Mouse (Mus musculus): ENCODE measurements around the gene Asb11. TPM values are rescaled to one million over a fixed set of nuclear protein-coding genes. Genes with fewer than 3 reads are reported as not detected.
A peak's percentile ranks its signal among the peaks of the same experiment; 100 is the strongest.

Asb11 gene
- polyA plus RNA-seq, 1 experiment: not detected

GRCm38 (mm10) chrX:164431541-164431940 is 5.3 kb upstream of the Asb11 start:
- Histone ChIP-seq H3K4me1 (ENCODE audit: control insufficient read depth, insufficient read depth, low read length) (peaks cover 2% of the 10 kb centered on the region; the same call in 1 of the 2 replicates), H3K27ac (ENCODE audit: control insufficient read depth, insufficient read depth, low read depth, low read length, poor library complexity) (no peak overlapping the region), H3K4me3 (replicated peaks; ENCODE audit: control insufficient read depth, low read depth, low read length) (no peak overlapping the region)
- WGBS: 67% methylated on average over 6 of the region's 6 CpGs
- no peak for TF ChIP-seq CTCF (IDR thresholded peaks at IDR 0.05; ENCODE audit: control insufficient read depth, insufficient read depth, low read length)
- TF ChIP-seq POLR2A (IDR thresholded peaks at IDR 0.05; ENCODE audit: borderline replicate concordance, control insufficient read depth, low read depth, low read length): no peak

GRCm38 (mm10) chrX:164432682-164433081 is 4.1 kb upstream of the Asb11 start:
- H3K4me1 ChIP-seq (ENCODE audit: control insufficient read depth, insufficient read depth, low read length): peaks cover 2% of the 10 kb centered on the region; the same call in 1 of the 2 replicates
- H3K4me3 ChIP-seq (replicated peaks; ENCODE audit: control insufficient read depth, low read depth, low read length): no peak overlapping the region
- 66% methylated on average over 9 of the region's 9 CpGs for WGBS
- TF ChIP-seq CTCF (IDR thresholded peaks at IDR 0.05; ENCODE audit: control insufficient read depth, insufficient read depth, low read length) (no peak), POLR2A (IDR thresholded peaks at IDR 0.05; ENCODE audit: borderline replicate concordance, control insufficient read depth, low read depth, low read length) (no peak)
- no peak overlapping the region for H3K27ac ChIP-seq (ENCODE audit: control insufficient read depth, insufficient read depth, low read depth, low read length, poor library complexity)

- Histone ChIP-seq H3K27ac (ENCODE audit: control insufficient read depth, insufficient read depth, low read depth, low read length, poor library complexity) (no peak overlapping the region), H3K4me1 (ENCODE audit: control insufficient read depth, insufficient read depth, low read length) (no peaks in the 10 kb centered on the region), H3K4me3 (replicated peaks; ENCODE audit: control insufficient read depth, low read depth, low read length) (no peak overlapping the region)
- 86% methylated on average over 7 of the region's 7 CpGs for WGBS
- no peak for TF ChIP-seq POLR2A (IDR thresholded peaks at IDR 0.05; ENCODE audit: borderline replicate concordance, control insufficient read depth, low read depth, low read length)
- no peak for TF ChIP-seq CTCF (IDR thresholded peaks at IDR 0.05; ENCODE audit: control insufficient read depth, insufficient read depth, low read length)
Measured at GRCm38 (mm10) chrX:164439462-164439861, 2.7 kb downstream of the Asb11 start.

- Histone ChIP-seq H3K4me1 (ENCODE audit: control insufficient read depth, insufficient read depth, low read length) (no peaks in the 10 kb centered on the region), H3K4me3 (replicated peaks; ENCODE audit: control insufficient read depth, low read depth, low read length) (no peak overlapping the region), H3K27ac (ENCODE audit: control insufficient read depth, insufficient read depth, low read depth, low read length, poor library complexity) (no peak overlapping the region)
- no peak for TF ChIP-seq CTCF (IDR thresholded peaks at IDR 0.05; ENCODE audit: control insufficient read depth, insufficient read depth, low read length)
- no peak for TF ChIP-seq POLR2A (IDR thresholded peaks at IDR 0.05; ENCODE audit: borderline replicate concordance, control insufficient read depth, low read depth, low read length)
- whole genome bisulfite sequencing: 74% methylated on average over 2 of the region's 2 CpGs
Measured at GRCm38 (mm10) chrX:164440140-164440539, 3.3 kb downstream of the Asb11 start.

GRCm38 (mm10) chrX:164440703-164441102 is 3.9 kb downstream of the Asb11 start:
- WGBS: 81% methylated on average over 3 of the region's 3 CpGs
- H3K4me1 ChIP-seq (ENCODE audit: control insufficient read depth, insufficient read depth, low read length): no peaks in the 10 kb centered on the region
- no peak overlapping the region for H3K4me3 ChIP-seq (replicated peaks; ENCODE audit: control insufficient read depth, low read depth, low read length)
- H3K27ac ChIP-seq (ENCODE audit: control insufficient read depth, insufficient read depth, low read depth, low read length, poor library complexity): no peak overlapping the region
- TF ChIP-seq CTCF (IDR thresholded peaks at IDR 0.05; ENCODE audit: control insufficient read depth, insufficient read depth, low read length): no peak
- no peak for TF ChIP-seq POLR2A (IDR thresholded peaks at IDR 0.05; ENCODE audit: borderline replicate concordance, control insufficient read depth, low read depth, low read length)

- 57% methylated on average over 3 of the region's 3 CpGs for WGBS
- H3K4me1 ChIP-seq (ENCODE audit: control insufficient read depth, insufficient read depth, low read length): no peaks in the 10 kb centered on the region
- TF ChIP-seq CTCF (IDR thresholded peaks at IDR 0.05; ENCODE audit: control insufficient read depth, insufficient read depth, low read length) (no peak), POLR2A (IDR thresholded peaks at IDR 0.05; ENCODE audit: borderline replicate concordance, control insufficient read depth, low read depth, low read length) (no peak)
- no peak overlapping the region for H3K27ac ChIP-seq (ENCODE audit: control insufficient read depth, insufficient read depth, low read depth, low read length, poor library complexity)
- no peak overlapping the region for H3K4me3 ChIP-seq (replicated peaks; ENCODE audit: control insufficient read depth, low read depth, low read length)
Measured at GRCm38 (mm10) chrX:164441306-164441705, 4.5 kb downstream of the Asb11 start.

GRCm38 (mm10) chrX:164445601-164446000 is 8.8 kb downstream of the Asb11 start:
- whole genome bisulfite sequencing: 84% methylated on average over 12 of the region's 12 CpGs
- no peak overlapping the region for H3K27ac ChIP-seq (ENCODE audit: control insufficient read depth, insufficient read depth, low read depth, low read length, poor library complexity)
- no peak overlapping the region for H3K4me3 ChIP-seq (replicated peaks; ENCODE audit: control insufficient read depth, low read depth, low read length)
- TF ChIP-seq CTCF (IDR thresholded peaks at IDR 0.05; ENCODE audit: control insufficient read depth, insufficient read depth, low read length) (no peak), POLR2A (IDR thresholded peaks at IDR 0.05; ENCODE audit: borderline replicate concordance, control insufficient read depth, low read depth, low read length) (no peak)
- no peaks in the 10 kb centered on the region for H3K4me1 ChIP-seq (ENCODE audit: control insufficient read depth, insufficient read depth, low read length)

GRCm38 (mm10) chrX:164446106-164446551 is 9.3 kb downstream of the Asb11 start:
- no peak overlapping the region for H3K27ac ChIP-seq (ENCODE audit: control insufficient read depth, insufficient read depth, low read depth, low read length, poor library complexity)
- H3K4me3 ChIP-seq (replicated peaks; ENCODE audit: control insufficient read depth, low read depth, low read length): no peak overlapping the region
- TF ChIP-seq CTCF (IDR thresholded peaks at IDR 0.05; ENCODE audit: control insufficient read depth, insufficient read depth, low read length) (peak; percentile 41), POLR2A (IDR thresholded peaks at IDR 0.05; ENCODE audit: borderline replicate concordance, control insufficient read depth, low read depth, low read length) (no peak)
- 74% methylated on average over 10 of the region's 10 CpGs for WGBS
- no peaks in the 10 kb centered on the region for H3K4me1 ChIP-seq (ENCODE audit: control insufficient read depth, insufficient read depth, low read length)

Data from bone marrow, adult 2 months (tissue).